Mouse (Mus musculus): ENCODE data around the gene Slc22a1. TPM values are rescaled to one million over a fixed set of nuclear protein-coding genes. Genes with fewer than 3 reads are reported as not detected.

The Slc22a1 gene
- total RNA-seq, 2 experiments from 2014 or later: 1.2 TPM; not detected in 1

DNA sequence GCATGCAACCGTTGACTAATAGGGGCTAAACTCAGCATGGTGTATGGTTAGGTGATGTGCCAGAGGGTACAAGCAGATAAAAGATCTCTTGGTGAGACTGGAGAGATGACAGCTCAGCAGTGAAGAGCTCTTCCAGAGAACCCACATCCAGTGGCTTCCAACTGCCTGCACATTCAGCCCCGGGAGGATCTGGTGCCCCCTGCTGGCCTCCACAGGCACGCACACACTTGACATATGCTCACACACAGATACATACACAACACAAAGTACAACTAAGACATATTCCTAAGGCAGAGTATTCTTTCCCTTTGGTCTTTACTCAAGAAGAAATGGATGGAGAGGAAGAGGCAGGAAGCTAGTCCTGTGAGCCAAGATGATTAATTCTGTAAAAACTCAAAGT lies 36.0 kb downstream of the Slc22a1 start:
- DNase-seq (ENCODE audit: low spot score in 2 of 2): no peak

DNA sequence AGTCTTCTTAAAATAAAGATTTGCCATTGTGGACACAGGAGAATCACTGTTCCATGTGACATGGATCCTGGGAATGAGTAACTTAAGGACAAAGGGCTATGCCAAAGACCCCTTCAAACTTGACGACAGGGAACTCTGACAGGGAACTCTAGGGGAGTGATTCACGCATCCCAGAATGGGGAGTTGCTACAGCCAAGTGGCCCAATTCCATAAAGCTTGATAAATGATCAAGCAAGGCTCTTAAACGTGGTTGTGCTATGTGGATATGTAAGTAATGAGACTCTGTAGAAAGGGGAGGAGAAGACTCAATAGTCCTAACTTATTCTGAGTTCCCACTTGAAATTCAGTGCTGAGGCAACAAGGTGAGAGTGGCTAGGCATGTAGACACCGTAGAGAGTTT lies 40.8 kb downstream of the Slc22a1 start:
- no peak for DNase-seq (ENCODE audit: low spot score in 2 of 2)

DNA sequence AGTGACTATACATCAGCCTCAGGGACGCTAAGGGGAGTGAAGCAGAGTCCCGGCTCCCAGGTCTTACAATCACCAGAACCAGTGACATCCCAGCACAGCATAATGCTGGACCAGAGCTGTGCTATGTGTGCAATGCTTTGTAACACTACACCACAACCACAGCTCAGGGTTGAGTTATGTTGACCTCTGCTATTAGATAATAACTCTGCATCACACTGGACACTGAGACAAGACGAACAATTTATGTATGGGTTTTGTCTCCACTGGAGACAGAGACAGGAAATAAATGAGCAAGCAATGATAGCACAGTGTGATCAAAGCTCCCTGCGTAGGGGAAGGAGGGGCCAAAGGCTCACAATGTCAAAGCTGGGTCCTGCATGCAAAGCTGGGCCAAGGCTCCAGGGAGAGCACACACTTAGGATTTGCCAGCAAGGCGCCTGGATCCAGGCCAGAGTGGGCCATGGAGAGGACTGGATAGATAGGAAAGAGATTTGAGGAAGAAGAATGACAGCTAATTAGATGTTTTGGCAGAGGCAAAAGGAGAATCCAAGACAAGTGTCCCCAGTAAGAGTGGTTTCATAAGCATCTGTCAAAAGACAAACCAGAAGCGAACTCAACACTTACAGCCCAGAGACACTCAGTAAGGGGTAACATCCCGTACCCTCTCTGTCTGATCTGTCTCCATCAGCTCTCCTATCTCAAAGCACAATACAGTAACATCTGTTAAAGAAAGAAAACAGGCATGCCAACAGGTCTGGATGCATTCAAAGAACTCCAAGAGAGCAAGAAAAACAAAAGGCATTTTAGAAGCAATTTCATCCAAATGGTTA lies 43.6 kb downstream of the Slc22a1 start:
- DNase-seq (ENCODE audit: low spot score in 2 of 2): no peak

DNA sequence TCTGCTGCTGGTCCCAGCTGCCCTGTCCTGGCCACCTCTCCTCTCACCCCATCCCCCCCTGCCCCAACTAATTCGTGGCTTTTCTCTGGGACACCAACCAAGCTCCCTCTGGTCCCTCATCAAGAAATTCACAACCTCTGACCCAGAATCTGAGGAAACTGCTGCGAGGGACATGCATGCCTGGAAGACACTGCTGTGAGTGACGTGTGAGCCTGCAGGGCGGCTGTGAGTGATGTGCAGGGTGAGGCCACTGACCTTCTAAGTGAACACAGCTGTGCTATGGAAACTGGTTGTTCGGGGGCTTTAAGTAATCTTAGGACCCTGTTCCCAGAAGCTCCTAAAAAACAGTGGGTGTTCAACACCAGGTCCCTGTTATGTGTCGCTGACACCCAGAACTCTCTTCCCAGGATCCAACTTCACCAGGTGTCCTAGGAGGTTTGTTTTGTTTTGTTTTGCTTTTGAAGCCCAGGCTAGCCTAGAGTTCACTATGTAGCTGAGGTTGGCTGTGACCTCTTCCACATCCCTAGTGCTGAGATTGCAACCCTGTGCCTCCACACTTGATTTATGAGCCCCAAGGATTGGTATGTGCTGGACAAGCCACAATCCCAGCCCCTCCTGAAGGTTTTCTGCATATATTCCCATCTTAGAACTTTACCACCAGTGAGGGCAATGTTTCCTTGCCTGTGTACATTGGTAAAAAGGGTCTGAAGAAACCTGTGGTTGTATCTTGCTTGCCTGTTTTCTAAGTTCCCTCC lies 44.5 kb downstream of the Slc22a1 start:
- DNase-seq (ENCODE audit: low spot score in 2 of 2): no peak

DNA sequence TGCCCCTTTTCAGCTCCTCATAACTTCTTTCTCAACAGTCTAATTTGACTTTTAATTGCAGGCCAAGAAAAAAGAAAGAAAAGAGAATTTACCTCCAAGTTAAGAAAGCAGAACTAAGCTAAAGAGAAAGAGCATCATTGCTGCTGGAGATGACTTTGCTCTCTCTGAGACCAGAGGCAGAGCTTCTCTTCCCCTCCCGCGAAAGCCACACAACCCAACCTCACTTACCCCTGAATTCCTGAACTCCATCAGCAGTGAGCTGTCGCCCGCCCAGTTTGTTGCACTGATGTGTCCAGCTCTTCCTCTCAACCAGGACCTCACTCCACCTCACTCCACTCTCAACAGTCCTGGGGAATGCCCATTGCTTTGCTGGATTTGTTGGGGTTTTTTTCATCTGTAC lies 47.6 kb downstream of the Slc22a1 start:
- DNase-seq (ENCODE audit: low spot score in 2 of 2): no peak

DNA sequence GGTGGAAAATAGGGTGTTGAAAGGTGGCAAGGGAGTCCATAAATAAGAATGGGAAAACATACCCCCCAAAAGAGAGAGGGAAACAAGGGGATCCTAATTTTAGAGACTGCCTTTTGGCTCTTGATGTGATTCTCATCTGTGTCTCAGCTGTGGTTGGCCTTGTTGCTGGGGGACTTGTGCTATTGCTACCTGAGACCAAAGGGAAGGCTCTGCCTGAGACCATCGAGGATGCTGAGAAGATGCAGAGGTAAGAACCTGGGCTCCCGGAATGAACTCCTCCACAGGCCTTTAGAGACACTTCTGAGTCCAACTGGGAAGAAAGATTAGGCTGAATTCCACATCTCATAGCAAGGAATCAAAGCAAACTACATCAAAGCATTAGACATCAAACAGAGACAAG lies 56.0 kb downstream of the Slc22a1 start:
- no peak for DNase-seq (ENCODE audit: low spot score in 2 of 2)

DNA sequence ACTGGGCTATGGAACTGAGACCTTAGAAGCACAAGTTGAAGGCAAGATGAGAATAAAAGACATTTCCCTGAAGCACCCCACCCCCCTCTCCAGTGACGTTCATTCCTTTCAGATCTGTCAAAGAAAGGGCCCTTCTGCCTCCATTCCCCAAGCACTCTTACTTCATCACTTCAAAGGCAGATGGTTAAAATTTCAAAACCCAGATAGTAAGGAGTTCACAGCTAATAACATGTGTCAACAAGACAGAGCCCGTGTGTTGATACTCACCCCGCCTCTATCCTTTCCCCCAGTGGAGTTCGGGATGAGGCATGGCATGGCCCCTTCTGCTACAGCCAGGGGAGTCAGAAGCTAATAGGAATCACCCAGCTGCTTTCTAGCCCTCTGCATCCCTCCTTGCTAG lies 60.2 kb downstream of the Slc22a1 start:
- DNase-seq (ENCODE audit: low spot score in 2 of 2): no peak

DNA sequence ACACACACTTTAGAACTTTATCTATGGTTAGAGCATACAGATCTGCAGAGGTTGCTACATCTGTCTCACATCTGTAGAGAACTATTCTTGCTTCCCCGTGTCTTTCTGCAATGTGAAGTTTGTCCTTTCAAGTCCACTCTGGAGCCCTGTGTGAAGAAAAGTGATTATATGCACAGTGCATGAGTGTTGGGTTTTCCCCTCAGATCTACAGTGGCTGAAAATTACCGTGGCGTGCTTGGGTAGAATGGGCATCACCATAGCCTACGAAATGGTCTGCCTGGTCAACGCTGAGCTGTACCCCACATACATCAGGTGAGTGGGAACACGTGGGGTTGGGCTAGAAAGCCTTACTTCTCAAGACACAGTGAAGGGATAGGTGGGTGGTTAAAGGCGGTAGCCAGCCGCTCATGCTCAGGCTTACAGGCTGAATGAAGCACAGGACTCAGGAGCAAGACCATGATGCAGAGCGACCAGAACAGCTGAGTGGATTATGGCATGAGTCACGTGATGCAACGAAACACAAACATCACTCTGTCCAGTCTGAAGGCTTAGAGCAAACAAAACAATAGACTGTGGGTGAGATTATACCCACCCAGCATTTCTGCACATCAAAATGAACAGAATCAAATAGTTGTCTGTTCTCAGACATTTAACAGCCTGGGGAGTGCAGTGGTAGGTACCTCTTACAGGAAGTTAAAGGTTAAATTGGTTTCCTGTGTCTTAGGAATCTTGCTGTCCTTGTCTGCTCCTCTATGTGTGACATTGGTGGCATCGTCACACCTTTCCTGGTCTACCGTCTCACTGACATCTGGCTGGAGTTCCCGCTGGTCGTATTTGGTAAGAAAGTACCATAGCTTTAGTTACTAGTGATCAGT lies 60.9 kb downstream of the Slc22a1 start:
- no peak for DNase-seq (ENCODE audit: low spot score in 2 of 2)

DNA sequence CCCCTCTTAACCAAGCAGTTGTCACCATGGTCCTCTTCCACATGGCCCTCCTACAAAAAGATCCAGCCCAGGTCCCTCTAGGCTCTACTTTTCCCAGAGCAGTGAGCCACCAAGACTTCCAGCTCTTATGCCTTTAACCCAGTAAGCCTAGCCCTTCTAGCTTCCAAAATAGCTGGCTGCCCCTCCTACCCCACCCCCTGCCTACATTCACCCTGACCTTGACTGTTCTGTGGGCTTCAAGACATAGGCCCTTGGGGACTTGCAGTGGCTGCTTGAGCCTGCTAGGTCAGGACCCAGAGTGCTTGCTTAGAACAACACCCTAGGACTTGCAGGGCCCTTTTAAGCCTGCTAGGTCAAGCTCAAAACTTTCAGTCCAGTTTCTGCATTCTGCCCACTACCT lies 68.4 kb downstream of the Slc22a1 start:
- no peak for DNase-seq (ENCODE audit: low spot score in 2 of 2)

DNA sequence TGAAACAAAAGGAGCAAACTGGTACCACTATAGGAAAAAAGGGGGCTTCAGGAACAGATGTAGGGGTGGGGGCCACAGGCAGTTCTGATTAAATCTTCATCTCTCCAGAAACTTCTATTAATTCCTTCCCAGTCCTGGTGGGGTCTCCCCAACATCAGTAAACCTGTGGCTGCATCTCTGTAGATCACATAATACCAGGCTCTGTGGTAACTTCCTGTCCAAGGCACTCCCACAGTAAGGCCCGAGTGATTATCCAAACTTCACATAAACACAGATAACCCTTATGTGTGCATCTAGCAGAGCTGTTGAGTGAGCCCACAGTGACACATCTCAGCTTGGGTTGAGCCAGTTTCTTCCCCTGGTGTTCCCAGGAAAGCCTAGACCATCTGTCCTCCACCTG lies 69.0 kb downstream of the Slc22a1 start:
- DNase-seq (ENCODE audit: low spot score in 2 of 2): no peak

Other genes starting within 250 kb of the Slc22a1 start
- gene Slc22a3, start 168.1 kb downstream of the Slc22a1 start, total RNA-seq (2021): 1 to 10 TPM; 2.1 to 2.2 TPM
- gene Slc22a2, start 91.7 kb downstream of the Slc22a1 start, total RNA-seq (2021): 1 to 10 TPM in 1 of 2 experiments, under 1 TPM in 1; 0.86 to 1.7 TPM
- 10 to 100 TPM; 26.9 to 27.0 TPM for gene Igf2r, start 93.8 kb upstream of the Slc22a1 start, total RNA-seq (2021)
- gene Mas1, start 192.3 kb upstream of the Slc22a1 start, total RNA-seq (2021): 10 to 100 TPM; 33.7 to 39.3 TPM
- not detected for gene Mrgprh, start 200.2 kb upstream of the Slc22a1 start, total RNA-seq (2021)
- 1 to 10 TPM; 2.3 to 4.2 TPM for gene Pnldc1, start 234.4 kb upstream of the Slc22a1 start, total RNA-seq (2021)
- gene Tcp1, start 239.9 kb upstream of the Slc22a1 start, total RNA-seq (2021): 100 to 1,000 TPM; 221 to 227 TPM
- gene Mrpl18, start 240.5 kb upstream of the Slc22a1 start, total RNA-seq (2021): 10 to 100 TPM; 60.4 to 66.3 TPM

Data from left cerebral cortex, adult 18-20 months (tissue).